In the genomic region with DNA sequence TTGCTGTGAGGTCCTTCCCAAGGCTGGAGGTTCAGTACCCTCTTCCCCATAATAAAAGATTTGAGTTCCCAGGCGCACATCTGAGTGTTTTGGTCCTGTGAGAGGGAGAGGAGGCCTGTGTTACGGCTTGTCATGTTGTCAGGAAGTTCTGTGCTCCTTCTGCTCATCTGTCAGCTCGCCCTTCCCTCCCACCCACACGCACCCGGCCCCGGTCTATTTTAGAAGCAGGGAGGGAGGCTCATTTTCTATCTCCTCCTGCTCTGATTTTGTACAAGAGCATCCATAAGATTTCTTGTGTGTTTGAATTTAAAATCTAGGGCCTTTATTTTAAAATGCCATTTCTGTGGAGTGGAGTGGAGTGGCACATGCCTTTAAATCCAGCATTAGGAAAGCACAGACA, we compare ENCODE assay signal across 22 mouse cellular contexts. TPM values are rescaled to one million over a fixed set of nuclear protein-coding genes. Genes with fewer than 3 reads are reported as not detected.
DNase-seq lines count a peak whose midpoint lies in the region; TF ChIP-seq lines count a peak whose summit lies in the region.
"Had no signal": no experiment of that assay in that cellular context is flagged by ENCODE, and none has a peak within 500 bp of the region (broad histone marks: within the 10 kb centered on the region; RNA-seq: fewer than 3 reads in every experiment).

No protein-coding gene starts in this region.

- DNase-seq in gastrocnemius, adult 2 months, result peak; percentile 10
- DNase-seq in gastrocnemius, postnatal 25 days, result no peak
- DNase-seq in brain, adult 2 months (ENCODE audit: low read depth, low spot score), result peak; percentile 92
- peak; percentile 58 to 78 for DNase-seq in left cerebral cortex, postnatal 14 days (ENCODE audit: low spot score in 2 of 2)
- DNase-seq in right cerebral cortex, postnatal 10 days (ENCODE audit: low spot score in 2 of 2), result peak; percentile 70 to 72
- DNase-seq in cerebellum, postnatal 25 days, result no peak
- DNase-seq in cerebellum, adult 9-11 months, result no peak
- no peak for DNase-seq in retina, embryonic 14.5 days (ENCODE audit: low spot score)
- DNase-seq: adrenal gland, postnatal 25 days; cerebellum, adult 9-10 months; heart, postnatal 36 days; kidney, adult 11 months; kidney, postnatal 4 days; liver, embryonic 13.5 days; lung, postnatal 36 days had no signal

- no peak overlapping the region for H3K4me3 ChIP-seq in gastrocnemius, adult 2 months
- H3K4me3 ChIP-seq: embryonic facial prominence, embryonic 12.5 days; heart, embryonic 15.5 days; hindbrain, embryonic 13.5 days; limb, embryonic 13.5 days; liver, embryonic 13.5 days; lung, embryonic 15.5 days; midbrain, embryonic 15.5 days; neural tube, embryonic 13.5 days had no signal

- peak overlapping the region; percentile 68 for H3K27ac ChIP-seq in gastrocnemius, adult 2 months
- H3K27ac ChIP-seq: embryonic facial prominence, embryonic 12.5 days; heart, embryonic 15.5 days; hindbrain, embryonic 13.5 days; limb, embryonic 13.5 days; liver, embryonic 13.5 days; lung, embryonic 15.5 days; midbrain, embryonic 15.5 days; neural tube, embryonic 13.5 days had no signal

- TF ChIP-seq CTCF in gastrocnemius, adult 2 months (IDR thresholded peaks at IDR 0.05), result no peak

- intact Hi-C loops in gastrocnemius, adult 2 months (cut with DNase I), result no loop called here
- intact Hi-C loops in left cerebral cortex, postnatal 14 days (cut with DNase I), result no loop called here

RNA-seq across cellular contexts. Expression of gene Dcakd, which starts 9.9 kb away (rescaled TPM):
- 10 to 100 TPM; 12.4 to 25.8 TPM for total RNA-seq in gastrocnemius, adult 2 months (2021)
- total RNA-seq in gastrocnemius, postnatal 25 days (2021), result 10 to 100 TPM; 22.0 to 28.2 TPM
- total RNA-seq in left cerebral cortex, postnatal 14 days (2021), result 10 to 100 TPM; 90.2 to 93.2 TPM

RNA-seq across cellular contexts. Expression of gene Nmt1, which starts 10.0 kb away (rescaled TPM):
- 10 to 100 TPM; 43.8 to 51.9 TPM for total RNA-seq in gastrocnemius, adult 2 months (2021)
- total RNA-seq in gastrocnemius, postnatal 25 days (2021), result 10 to 100 TPM; 35.6 to 36.7 TPM
- 100 to 1,000 TPM; 105 to 107 TPM for total RNA-seq in left cerebral cortex, postnatal 14 days (2021)

Comparison
In these comparisons a context has a peak if more than half of its experiments do, and no peak if none do; other contexts are left out.
1. DNase-seq: peak in gastrocnemius, adult 2 months (single experiment), brain, adult 2 months (single experiment), left cerebral cortex, postnatal 14 days (2 of 2) and right cerebral cortex, postnatal 10 days (2 of 2); none in gastrocnemius, postnatal 25 days (single experiment), cerebellum, postnatal 25 days (0 of 2), cerebellum, adult 9-11 months (single experiment) and retina, embryonic 14.5 days (single experiment).